Mouse (Mus musculus) liver (tissue): ENCODE measurements at regions not wholly inside any gene's neighbourhood (a gene's known extent, or its start where the extent isn't known, plus 50 kb on each side); places are given as distances from the start of the nearest gene placed in this dataset.

Experiments used
- DNase-seq: peaks from one replicate; pipeline ENCODE4 v3.0.0-alpha.2; 2020; ENCODE audit warnings: mixed read lengths

DNA sequence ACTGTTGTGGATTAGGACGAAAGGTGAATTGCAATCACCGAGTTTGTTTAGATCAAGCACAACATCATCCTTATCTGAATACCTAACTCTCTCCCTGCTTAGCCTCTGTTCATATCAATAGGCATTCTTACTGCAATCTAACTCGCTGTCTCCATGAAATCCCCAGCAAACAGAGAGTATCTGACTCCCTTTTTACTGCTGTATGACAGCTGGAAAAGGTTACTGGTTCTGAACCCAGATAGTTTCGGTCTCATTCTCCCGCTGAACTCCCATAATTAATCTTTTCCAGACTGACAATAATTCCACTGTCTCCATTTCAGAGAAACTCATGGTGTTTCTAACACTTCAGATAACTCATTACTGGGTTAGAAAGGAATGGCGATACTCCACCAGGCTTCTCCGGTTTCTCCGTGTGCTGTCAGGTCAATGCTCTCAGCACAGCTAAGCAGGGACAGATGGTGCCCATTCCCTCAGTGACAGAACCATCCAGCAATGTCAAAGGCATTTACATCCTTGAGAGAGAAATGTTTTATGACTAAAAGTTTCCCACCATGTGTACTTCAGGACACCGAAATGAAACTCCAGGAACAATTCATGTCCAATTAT is 167.5 kb upstream of the Itga4 start:
- DNase-seq: no peak

- DNase-seq: no peak
These were observed 165.0 kb upstream of the Itga4 start for GRCm38 (mm10) chr2:79090273-79090672.

DNA sequence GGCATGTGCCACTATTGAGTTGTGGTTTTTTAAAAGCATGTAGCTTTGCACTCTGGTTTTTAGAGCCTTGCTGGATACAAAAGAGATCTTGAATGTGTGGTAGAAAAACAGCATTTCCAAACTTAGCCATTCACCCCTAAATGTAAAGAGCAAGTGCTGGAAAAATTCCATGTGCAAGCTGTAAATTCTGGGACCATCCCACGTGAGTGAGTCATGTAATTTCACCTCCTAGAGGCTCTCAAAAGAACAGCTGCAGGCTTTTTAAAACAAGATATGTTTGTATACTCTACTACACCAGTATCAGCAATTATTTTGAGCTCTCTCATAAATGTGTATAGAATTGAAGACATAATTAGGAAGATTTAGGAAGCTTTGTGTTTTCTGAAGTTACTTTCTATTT is 160.9 kb upstream of the Itga4 start:
- no peak for DNase-seq

DNA sequence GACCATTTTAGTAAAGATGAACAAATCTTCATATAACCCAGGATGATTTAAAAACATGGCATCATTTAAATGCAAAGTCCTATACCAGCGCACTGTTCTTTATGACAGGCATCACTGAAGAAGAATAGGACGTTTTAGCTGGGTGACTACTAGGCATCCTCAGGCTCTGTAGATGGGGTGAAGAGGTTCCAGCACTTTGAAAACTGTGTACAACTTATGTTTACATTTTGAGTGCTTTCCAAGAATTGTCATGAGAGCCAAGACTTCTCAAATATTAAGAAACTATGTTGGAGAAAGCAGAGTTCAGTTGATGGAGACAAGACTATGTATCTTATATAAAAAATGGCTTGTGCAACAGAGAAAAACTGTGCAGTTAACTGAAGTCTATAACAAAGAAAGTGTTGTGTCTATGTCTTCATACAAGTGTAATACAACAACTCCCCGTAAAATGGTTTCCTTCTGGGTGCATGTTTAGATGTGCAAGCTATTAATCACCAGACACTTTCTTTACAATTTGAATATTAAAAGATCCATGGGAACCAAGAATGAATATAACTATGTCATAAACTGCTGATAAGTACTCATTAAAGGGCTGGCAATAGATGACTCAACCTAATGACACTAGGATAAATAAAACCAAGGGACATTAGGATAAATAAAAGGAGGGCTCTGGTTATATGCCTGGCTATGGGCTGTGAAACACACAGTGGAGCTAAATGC is 158.5 kb upstream of the Itga4 start:
- DNase-seq: no peak

GRCm38 (mm10) chr2:79099601-79100000 is 155.6 kb upstream of the Itga4 start:
- peak; percentile 68 for DNase-seq

DNA sequence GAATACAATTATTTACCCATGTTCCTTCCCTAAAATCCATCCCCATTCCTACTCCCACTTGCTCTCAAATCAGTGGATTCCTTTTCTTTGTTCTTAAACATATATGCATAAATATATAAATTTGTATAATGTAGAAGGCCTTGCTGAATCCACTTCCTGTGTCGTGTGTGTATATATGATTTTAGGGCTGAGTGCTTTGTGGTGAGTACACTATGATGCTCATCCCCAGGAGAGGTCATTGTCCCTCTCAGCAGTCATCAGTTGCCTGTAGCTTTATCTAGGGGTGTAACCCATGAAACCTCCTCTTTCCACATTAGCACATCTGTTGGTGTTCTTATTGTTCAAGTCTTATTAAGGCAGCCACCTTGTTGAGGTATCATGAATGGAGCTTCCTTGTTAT is 143.6 kb upstream of the Itga4 start:
- DNase-seq: no peak

GRCm38 (mm10) chr2:79112076-79112475 is 143.2 kb upstream of the Itga4 start:
- no peak for DNase-seq

GRCm38 (mm10) chr2:79120610-79121345 is 134.4 kb upstream of the Itga4 start:
- no peak for DNase-seq

DNA sequence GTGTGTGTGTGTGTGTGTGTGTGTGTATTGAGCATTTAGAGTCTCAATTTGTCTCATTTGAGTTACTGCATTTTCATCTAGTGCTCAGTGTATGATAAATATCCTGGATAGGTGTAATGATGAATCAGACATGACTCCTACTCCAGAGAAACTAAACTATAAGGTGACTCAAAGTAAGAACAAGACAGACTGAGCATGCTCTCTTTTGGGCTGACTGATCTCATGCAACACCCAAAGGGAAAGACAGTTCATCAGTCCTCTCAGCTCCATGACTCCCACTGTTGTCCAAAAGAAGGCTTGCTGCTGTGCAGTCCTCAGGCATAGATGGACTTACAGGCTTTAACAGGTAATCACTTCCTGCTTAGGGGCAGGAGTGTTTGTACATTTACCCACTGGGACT is 132.7 kb upstream of the Itga4 start:
- DNase-seq: no peak

DNA sequence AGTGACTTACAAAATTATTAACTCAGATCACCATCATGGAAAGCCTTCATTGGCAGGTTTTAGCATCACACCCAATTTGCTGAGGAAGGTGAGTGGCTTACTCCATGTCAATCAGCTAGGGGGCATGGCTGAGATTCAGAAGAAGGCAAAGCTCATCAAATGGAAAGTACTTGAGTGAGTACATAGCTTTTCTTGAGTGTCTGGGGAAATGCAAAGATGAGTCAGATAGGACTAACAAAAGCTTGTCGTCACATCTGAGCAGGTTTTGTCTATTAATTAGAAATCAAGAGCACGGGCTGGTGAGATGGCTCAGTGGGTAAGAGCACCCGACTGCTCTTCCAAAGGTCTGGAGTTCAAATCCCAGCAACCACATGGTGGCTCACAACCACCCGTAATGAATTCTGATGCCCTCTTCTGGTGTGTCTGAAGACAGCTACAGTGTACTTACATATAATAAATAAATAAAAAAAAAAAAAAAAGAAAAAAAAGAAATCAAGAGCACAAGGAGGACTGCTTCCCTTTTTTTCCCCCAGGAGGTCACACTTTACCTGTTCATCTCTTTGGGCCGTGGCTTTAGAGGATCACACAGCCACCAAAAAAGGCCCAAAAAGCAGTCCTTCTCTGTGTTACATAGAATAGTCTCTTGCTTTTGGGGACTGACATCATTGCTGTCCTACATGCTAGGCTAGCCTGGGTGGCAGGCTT is 130.8 kb upstream of the Itga4 start:
- DNase-seq: no peak

DNA sequence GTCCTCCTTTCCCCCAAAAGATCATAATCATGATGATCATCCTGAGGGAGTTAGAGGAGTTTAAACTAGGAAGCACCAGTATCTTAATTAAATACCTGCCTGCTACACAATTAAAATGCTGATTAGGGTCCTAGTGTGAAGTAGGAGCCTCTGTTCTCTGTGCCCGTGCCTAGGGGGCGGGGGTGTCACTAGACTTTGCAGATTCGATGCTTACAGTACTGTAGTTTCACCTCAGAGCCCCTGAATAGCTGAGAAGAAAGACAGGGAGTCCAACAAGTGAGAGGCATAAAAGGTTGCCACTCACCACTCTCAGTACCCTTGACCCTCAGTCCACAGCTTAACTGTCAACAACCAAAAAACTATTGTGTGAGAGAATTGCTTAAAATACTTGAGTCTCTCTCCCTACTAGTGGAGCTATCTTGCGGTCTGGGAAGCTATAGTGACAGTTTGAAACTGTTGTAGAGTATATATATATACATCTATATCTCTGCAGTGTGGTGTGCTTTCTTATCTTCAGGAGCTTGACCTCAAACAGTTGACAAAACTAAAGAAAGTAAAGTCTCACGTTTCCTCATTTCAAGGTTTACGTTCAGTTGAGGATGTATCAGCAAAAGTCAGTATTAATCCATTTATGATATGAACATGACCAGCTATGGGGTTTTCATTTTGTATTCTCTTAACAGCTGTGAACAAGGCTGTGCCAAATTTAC is 128.9 kb upstream of the Itga4 start:
- peak; percentile 20 for DNase-seq

DNA sequence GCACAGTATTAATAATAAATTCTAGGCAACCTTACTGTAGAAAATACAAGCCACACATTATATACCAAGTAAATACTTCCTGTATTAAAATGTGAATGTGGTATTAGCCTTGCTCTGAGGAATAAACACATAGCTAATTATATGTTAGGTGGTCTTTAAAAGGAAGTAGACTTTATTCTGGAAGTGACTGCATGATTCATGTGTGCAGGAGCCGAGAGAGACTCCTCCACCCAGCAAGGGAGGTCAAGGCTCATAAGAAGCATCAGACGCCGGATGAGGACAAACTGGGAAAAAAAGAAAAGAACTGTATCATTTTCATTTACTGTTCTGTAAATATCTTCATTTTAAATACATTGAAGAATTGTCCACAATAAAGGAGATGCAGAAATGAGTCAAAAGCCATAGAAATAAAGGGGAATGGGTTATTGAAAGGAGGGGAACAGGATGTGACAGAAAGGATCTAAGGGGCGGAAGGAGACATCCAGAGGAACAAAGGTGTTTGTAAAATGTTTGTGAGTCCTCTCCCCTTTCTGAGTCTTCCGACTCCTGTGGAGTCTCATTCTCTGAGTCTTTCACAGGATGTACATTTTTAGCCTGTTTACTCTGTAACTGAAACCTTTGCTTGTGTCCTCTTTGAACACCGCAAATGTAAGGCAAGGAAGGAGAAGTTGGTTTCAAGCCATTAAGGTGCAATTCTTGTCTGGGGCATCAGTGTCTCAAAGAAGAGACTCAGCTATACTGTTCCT is 128.1 kb upstream of the Itga4 start:
- DNase-seq: no peak

- no peak for DNase-seq
These were observed 127.4 kb upstream of the Itga4 start for GRCm38 (mm10) chr2:79127822-79128221.

- DNase-seq: no peak
These were observed 124.6 kb upstream of the Itga4 start for GRCm38 (mm10) chr2:79130660-79131059.

- no peak for DNase-seq
These were observed 124.0 kb upstream of the Itga4 start for GRCm38 (mm10) chr2:79131235-79131634.

GRCm38 (mm10) chr2:79131743-79132517 is 123.3 kb upstream of the Itga4 start:
- DNase-seq: no peak

- DNase-seq: no peak
These were observed 122.7 kb upstream of the Itga4 start for GRCm38 (mm10) chr2:79132518-79132845.

DNA sequence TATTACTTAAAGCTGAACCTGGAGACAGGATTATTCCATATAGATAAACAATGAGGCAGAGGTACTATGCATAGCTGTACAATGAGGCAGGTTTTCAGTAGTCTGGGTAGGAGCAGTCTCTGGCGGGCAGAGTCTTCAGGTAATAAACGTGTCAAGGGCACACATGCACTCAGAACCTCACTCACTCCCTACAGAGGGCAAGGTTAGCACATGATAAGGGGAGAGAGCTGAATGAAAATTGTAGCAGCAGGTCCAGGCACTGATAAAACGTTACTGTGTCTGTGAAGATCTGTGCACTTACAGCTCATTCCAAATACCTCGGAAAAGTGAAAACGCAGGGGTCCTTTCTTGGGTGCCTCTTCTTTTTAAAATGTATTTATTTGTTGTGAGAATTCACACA is 120.9 kb upstream of the Itga4 start:
- DNase-seq: peak; percentile 45

DNA sequence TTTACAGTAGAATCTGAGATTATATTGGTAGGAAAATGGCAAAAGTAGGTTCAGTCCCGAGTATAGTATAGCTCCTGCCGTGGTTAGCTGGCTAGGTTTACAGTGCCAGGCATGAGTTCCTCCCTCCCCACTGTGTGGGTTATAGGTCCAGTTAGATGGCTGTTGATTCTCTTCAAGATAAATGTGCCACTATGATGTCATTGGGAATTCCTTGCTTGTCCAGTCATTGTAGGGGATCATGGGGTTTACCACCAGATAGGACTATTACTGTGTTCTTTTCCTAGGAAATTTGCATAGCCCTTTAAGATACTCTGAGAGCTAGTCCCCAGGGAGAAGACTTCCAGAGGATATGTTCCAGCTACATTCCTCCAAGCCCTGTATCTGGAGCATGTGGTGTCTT is 119.2 kb upstream of the Itga4 start:
- DNase-seq: no peak

DNA sequence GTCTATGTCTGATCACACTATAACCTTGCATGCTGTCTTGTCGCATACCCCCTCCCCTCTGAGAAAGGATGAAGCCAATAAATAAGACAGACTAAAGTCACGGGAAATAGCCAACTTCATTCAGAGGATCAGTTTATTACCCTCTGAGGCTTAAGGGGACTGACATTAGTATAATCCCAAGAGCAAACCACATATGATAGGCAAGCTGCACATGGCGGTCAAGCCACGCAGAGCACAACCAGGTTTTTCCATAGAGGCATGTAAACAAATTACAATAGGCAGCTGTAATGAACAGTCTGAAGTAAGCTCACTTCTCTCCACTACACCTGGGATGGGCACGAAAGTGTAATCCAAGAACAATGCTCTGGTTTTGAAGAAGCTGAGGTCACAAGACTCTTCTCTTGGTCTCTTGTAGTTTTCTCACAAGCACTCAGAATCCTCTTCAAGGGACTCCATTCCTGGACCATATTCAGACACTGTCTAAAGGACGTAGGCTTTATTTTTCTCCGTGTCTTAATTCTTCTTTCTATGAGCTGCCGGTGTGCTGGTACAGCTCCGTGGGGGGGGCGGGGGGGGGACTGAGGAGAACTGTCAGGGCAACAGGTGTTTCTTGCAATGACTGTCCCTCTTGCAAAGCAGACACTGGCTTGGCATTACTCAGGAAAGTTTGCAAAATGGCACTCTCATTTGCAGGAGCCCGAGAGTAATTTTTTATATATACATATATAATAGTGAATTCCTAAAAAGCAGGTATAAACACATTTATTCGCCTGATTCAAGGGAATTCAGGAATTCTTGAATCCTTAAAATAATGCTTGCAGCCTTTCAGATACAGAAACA is 118.4 kb upstream of the Itga4 start:
- no peak for DNase-seq
